In genomic region chr16:34030379-34030778, GRCm38 (mm10) we compare ENCODE assay signal across 15 mouse cellular contexts.
DNase-seq lines count a peak whose midpoint lies in the region; ATAC-seq and TF ChIP-seq lines count a peak whose summit lies in the region.
"Had no signal": no experiment of that assay in that cellular context is flagged by ENCODE, and none has a peak within 500 bp of the region (broad histone marks: within the 10 kb centered on the region; RNA-seq: fewer than 3 reads in every experiment).

No protein-coding gene starts in this region.

- TF ChIP-seq CTCF in stomach, postnatal 0 days (IDR thresholded peaks at IDR 0.05; ENCODE audit: low read depth) = no peak

- peak overlapping the region in 1 of 2 experiments; percentile 0; a peak in 1 of 4 replicates for H3K27ac ChIP-seq in heart, embryonic 14.5 days (replicated peaks in 1 of 2; ENCODE audit: control insufficient read depth in 1 of 2, insufficient read depth in 1 of 2, low read depth in 2 of 2, low read length in 2 of 2)
- H3K27ac ChIP-seq in midbrain, embryonic 10.5 days (replicated peaks) = 0 out of 2 replicates have a peak overlapping the region, but pooled peaks have one; percentile 23
- H3K27ac ChIP-seq in midbrain, embryonic 16.5 days (ENCODE audit: low read length) = no peak overlapping the region
- H3K27ac ChIP-seq in liver, embryonic 16.5 days (ENCODE audit: low read length) = peak overlapping the region; percentile 82
- H3K27ac ChIP-seq in stomach, postnatal 0 days (replicated peaks) = 0 out of 2 replicates have a peak overlapping the region, but pooled peaks have one; percentile 18
- H3K27ac ChIP-seq: hindbrain, postnatal 0 days; left cerebral cortex, adult 2 months; limb, embryonic 15.5 days; neural tube, embryonic 13.5 days had no signal

- H3K27me3 ChIP-seq in heart, embryonic 14.5 days (ENCODE audit: control insufficient read depth, insufficient read depth, low read length) = no peaks in the 10 kb centered on the region
- no peaks in the 10 kb centered on the region for H3K27me3 ChIP-seq in midbrain, embryonic 10.5 days (ENCODE audit: low read depth, poor library complexity, severe bottlenecking)
- no peaks in the 10 kb centered on the region for H3K27me3 ChIP-seq in midbrain, embryonic 16.5 days (ENCODE audit: control insufficient read depth, insufficient read depth, low read depth, low read length)
- no peaks in the 10 kb centered on the region for H3K27me3 ChIP-seq in liver, embryonic 16.5 days (ENCODE audit: control insufficient read depth, insufficient read depth, low read depth, low read length)
- H3K27me3 ChIP-seq in stomach, postnatal 0 days (ENCODE audit: control insufficient read depth, insufficient read depth, low read length) = no peaks in the 10 kb centered on the region
- H3K27me3 ChIP-seq: limb, embryonic 15.5 days; neural tube, embryonic 13.5 days had no signal

- no peak overlapping the region for H3K4me3 ChIP-seq in heart, embryonic 14.5 days (ENCODE audit: control insufficient read depth in 1 of 2, insufficient read depth in 1 of 2, low read depth in 1 of 2, low read length in 2 of 2)
- H3K4me3 ChIP-seq in midbrain, embryonic 10.5 days = no peak overlapping the region
- no peak overlapping the region for H3K4me3 ChIP-seq in midbrain, embryonic 16.5 days (ENCODE audit: low read depth, low read length)
- H3K4me3 ChIP-seq in liver, embryonic 16.5 days (ENCODE audit: low read depth, low read length) = no peak overlapping the region
- no peak overlapping the region for H3K4me3 ChIP-seq in stomach, postnatal 0 days (ENCODE audit: low read depth, low read length)
- H3K4me3 ChIP-seq: left cerebral cortex, adult 2 months; limb, embryonic 15.5 days; neural tube, embryonic 13.5 days had no signal

- H3K9ac ChIP-seq in heart, embryonic 14.5 days (ENCODE audit: low read length) = peak overlapping the region; percentile 11; the same call in 1 of the 2 replicates
- H3K9ac ChIP-seq in midbrain, embryonic 16.5 days (ENCODE audit: low read depth, low read length) = no peak overlapping the region
- H3K9ac ChIP-seq in liver, embryonic 16.5 days (ENCODE audit: low read depth, low read length) = peak overlapping the region; percentile 16; the same call in 1 of the 2 replicates
- H3K9ac ChIP-seq in stomach, postnatal 0 days (ENCODE audit: low read length) = no peak overlapping the region
- H3K9ac ChIP-seq: limb, embryonic 15.5 days; neural tube, embryonic 13.5 days had no signal

- H3K36me3 ChIP-seq in heart, embryonic 14.5 days (ENCODE audit: control insufficient read depth, insufficient read depth, low read length) = peaks cover 83% of the 10 kb centered on the region
- peaks cover 75% of the 10 kb centered on the region for H3K36me3 ChIP-seq in midbrain, embryonic 10.5 days
- peaks cover 39% of the 10 kb centered on the region for H3K36me3 ChIP-seq in midbrain, embryonic 16.5 days (ENCODE audit: control insufficient read depth, insufficient read depth, low read length)
- no peaks in the 10 kb centered on the region for H3K36me3 ChIP-seq in liver, embryonic 16.5 days (ENCODE audit: control insufficient read depth, insufficient read depth)
- H3K36me3 ChIP-seq in stomach, postnatal 0 days (ENCODE audit: control insufficient read depth, insufficient read depth, low read length) = peaks cover 20% of the 10 kb centered on the region

- DNase-seq in heart, postnatal 25 days (ENCODE audit: low spot score) = no peak
- no peak for DNase-seq in midbrain, embryonic 10.5 days (ENCODE audit: low spot score)
- no peak for DNase-seq in stomach, postnatal 0 days (ENCODE audit: low spot score)
- DNase-seq in left cerebral cortex, adult 8-10 months (ENCODE audit: low spot score in 2 of 2) = no peak
- DNase-seq: gastrocnemius, postnatal 25 days; retina, postnatal 1 day; spleen, adult 18-20 months had no signal

- H3K9me3 ChIP-seq in heart, embryonic 14.5 days (ENCODE audit: control insufficient read depth, low read length) = no peaks in the 10 kb centered on the region
- no peaks in the 10 kb centered on the region for H3K9me3 ChIP-seq in midbrain, embryonic 10.5 days (replicated peaks)
- H3K9me3 ChIP-seq in midbrain, embryonic 16.5 days (replicated peaks; ENCODE audit: control insufficient read depth, low read length, poor library complexity, severe bottlenecking) = no peaks in the 10 kb centered on the region
- no peaks in the 10 kb centered on the region for H3K9me3 ChIP-seq in liver, embryonic 16.5 days (replicated peaks; ENCODE audit: control insufficient read depth, low read length)
- H3K9me3 ChIP-seq in stomach, postnatal 0 days (ENCODE audit: control insufficient read depth, low read length) = no peaks in the 10 kb centered on the region
- H3K9me3 ChIP-seq: limb, embryonic 15.5 days; neural tube, embryonic 13.5 days had no signal

- WGBS in heart, embryonic 14.5 days = 60% methylated on average over 4 of the region's 4 CpGs
- 81% methylated on average over 4 of the region's 4 CpGs for WGBS in midbrain, embryonic 10.5 days
- 88% methylated on average over 4 of the region's 4 CpGs for WGBS in midbrain, embryonic 16.5 days
- 62% methylated on average over 4 of the region's 4 CpGs for WGBS in liver, embryonic 16.5 days (ENCODE audit: insufficient replicate concordance)
- WGBS in stomach, postnatal 0 days = 63% methylated on average over 4 of the region's 4 CpGs

- no peak for TF ChIP-seq EP300 in stomach, postnatal 0 days (optimal IDR thresholded peaks at IDR 0.05)

- intact Hi-C loops in heart, postnatal 25 days (cut with DNase I) = loop anchor here (5.0 kb wide), 1 partner anchor 52 kb away; no protein-coding TSS in a partner anchor

- no peak for ATAC-seq in heart, embryonic 14.5 days (ENCODE audit: insufficient number of reproducible peaks, insufficient read depth, low FRiP score, low read depth)
- ATAC-seq in midbrain, embryonic 16.5 days = no peak
- no peak for ATAC-seq in liver, embryonic 16.5 days (ENCODE audit: low read depth)
- ATAC-seq in stomach, postnatal 0 days (ENCODE audit: low FRiP score, low TSS enrichment) = no peak
- no peak for ATAC-seq in megakaryocyte-erythroid progenitor cell, adult 5-6 weeks (replicated peaks; ENCODE audit: low FRiP score, low TSS enrichment, poor library complexity, severe bottlenecking)
- ATAC-seq: hindbrain, postnatal 0 days had no signal

- peaks cover 17 to 29% of the 10 kb centered on the region in 2 experiments for H3K4me1 ChIP-seq in heart, embryonic 14.5 days (ENCODE audit: control insufficient read depth in 2 of 2, insufficient read depth in 2 of 2, low read length in 2 of 2)
- no peaks in the 10 kb centered on the region for H3K4me1 ChIP-seq in midbrain, embryonic 10.5 days
- no peaks in the 10 kb centered on the region for H3K4me1 ChIP-seq in midbrain, embryonic 16.5 days (ENCODE audit: control insufficient read depth, insufficient read depth, low read length)
- H3K4me1 ChIP-seq in liver, embryonic 16.5 days (ENCODE audit: control insufficient read depth, low read depth, low read length) = peaks cover 55% of the 10 kb centered on the region
- H3K4me1 ChIP-seq in stomach, postnatal 0 days (replicated peaks; ENCODE audit: control insufficient read depth, insufficient read depth) = no peaks in the 10 kb centered on the region
- H3K4me1 ChIP-seq: limb, embryonic 15.5 days; neural tube, embryonic 13.5 days had no signal

- no peak overlapping the region for H3K4me2 ChIP-seq in heart, embryonic 14.5 days (ENCODE audit: low read length)
- H3K4me2 ChIP-seq in midbrain, embryonic 16.5 days (ENCODE audit: low read length) = no peak overlapping the region
- peak overlapping the region; percentile 49; the same call in 1 of the 2 replicates for H3K4me2 ChIP-seq in liver, embryonic 16.5 days (ENCODE audit: low read depth, low read length)
- no peak overlapping the region for H3K4me2 ChIP-seq in stomach, postnatal 0 days (replicated peaks; ENCODE audit: low read depth)
- H3K4me2 ChIP-seq: limb, embryonic 15.5 days; neural tube, embryonic 13.5 days had no signal

Comparison
In these comparisons a context has a peak if more than half of its experiments do, and no peak if none do; other contexts are left out.
1. H3K9ac ChIP-seq: peak in heart, embryonic 14.5 days (single experiment) and liver, embryonic 16.5 days (single experiment); none in midbrain, embryonic 16.5 days (single experiment) and stomach, postnatal 0 days (single experiment).